Mouse (Mus musculus): ENCODE results near the gene Traf4. TPM values are rescaled to one million over a fixed set of nuclear protein-coding genes. Genes with fewer than 3 reads are reported as not detected.

Gene Traf4
- total RNA-seq, 4 experiments from 2014 or later = 5.9 to 9.4 (median 9.0) TPM

- peak; percentile 85 for DNase-seq (ENCODE audit: low spot score in 2 of 2)
Observed at GRCm38 (mm10) chr11:78182961-78183844, 17.8 kb upstream of the Traf4 start, which contains the start of gene Rpl23a. TSS of gene Rpl23a (minus strand) at chr11:78183584.

GRCm38 (mm10) chr11:78182450-78182849 lies 17.1 kb upstream of the Traf4 start:
- no peak for DNase-seq (ENCODE audit: low spot score in 2 of 2)

GRCm38 (mm10) chr11:78181830-78182357 lies 16.5 kb upstream of the Traf4 start:
- DNase-seq (ENCODE audit: low spot score in 2 of 2) = no peak

DNA sequence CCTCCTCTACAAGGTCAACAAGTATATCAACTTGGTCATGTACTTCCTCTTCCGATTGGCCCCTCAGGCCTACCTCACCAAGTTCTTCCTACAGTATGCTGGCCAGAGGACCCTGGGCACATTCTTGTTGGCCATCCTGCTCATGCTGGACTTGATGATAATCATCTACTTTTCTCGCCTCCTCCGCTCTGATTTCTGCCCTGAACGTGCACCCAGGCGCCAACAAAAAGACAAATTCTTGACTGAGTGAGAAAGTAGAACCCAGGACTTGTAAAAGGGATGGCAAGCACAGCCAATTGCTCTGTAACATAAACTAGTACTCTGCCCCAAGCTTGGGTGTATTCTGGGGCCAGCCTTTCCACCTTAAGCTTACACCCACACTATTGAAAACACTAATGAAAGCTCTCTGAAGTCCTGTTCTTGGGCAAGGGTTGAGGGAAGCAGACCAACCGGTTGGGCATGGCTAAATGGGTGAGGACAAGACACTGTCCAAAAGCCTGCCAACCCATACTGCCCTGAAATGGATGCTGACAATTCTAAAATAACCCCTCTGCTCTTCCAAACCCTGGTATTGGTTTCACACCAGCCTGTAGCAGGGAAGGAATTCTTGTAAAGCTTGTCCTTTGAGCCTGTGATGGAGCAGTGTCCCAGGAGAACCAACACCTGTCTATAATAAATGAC lies 14.8 kb upstream of the Traf4 start:
- DNase-seq (ENCODE audit: low spot score in 2 of 2) = no peak

DNA sequence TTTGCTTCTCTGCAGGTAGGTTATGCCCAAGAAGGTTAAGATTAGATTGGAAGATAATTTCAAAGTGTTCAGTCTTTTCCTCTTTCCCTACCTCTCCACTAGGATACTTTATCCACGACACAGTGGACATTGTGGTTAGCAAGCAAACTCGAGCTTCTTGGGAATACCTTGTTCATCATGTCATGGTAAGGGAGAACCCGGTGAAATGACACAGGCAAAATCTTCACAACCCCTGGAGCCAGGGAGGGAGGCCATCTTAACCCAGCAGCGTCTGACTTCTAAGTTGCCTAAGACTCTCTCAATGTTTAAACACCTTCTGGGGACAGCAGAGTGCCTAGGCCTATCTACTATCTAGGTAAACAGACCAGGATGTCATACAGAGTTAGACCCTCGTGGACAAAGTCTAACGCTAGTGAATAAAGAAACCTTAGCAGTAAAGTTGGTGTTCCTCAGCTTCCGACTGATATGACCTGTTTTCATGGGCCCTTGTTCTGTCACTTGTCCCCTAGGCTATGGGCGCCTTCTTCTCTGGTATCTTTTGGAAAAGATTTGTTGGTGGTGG lies 14.1 kb upstream of the Traf4 start:
- DNase-seq (ENCODE audit: low spot score in 2 of 2) = no peak

DNA sequence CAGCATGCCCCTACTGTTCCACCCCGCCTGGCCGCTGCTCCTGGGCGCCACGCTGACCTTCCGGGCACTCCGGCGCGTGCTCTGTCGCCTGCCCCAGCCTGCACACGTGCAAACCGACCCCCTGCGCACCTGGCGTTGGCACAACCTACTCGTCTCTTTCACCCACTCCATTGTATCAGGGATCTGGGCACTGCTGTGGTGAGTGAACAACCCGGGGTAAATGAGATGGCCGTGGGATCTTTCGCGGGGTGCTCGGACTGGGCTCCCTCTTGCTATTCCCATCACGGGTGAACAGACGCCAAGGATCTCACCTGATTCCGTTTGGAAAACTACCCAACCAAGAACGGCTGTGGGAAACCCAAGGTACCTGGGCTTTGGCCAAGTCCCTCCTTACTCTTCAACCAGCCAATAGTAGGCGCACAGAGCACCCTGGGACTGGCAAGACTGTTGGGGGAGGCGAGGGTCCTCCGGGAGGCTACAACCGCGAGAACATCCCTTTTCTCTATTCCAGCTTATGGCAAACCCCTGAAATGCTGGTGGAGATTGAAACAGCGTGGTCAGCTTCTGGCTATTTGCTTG lies 13.6 kb upstream of the Traf4 start:
- DNase-seq (ENCODE audit: low spot score in 2 of 2) = no peak

GRCm38 (mm10) chr11:78177903-78178858 lies 12.8 kb upstream of the Traf4 start:
- DNase-seq (ENCODE audit: low spot score in 2 of 2) = peak; percentile 85 to 89

DNA sequence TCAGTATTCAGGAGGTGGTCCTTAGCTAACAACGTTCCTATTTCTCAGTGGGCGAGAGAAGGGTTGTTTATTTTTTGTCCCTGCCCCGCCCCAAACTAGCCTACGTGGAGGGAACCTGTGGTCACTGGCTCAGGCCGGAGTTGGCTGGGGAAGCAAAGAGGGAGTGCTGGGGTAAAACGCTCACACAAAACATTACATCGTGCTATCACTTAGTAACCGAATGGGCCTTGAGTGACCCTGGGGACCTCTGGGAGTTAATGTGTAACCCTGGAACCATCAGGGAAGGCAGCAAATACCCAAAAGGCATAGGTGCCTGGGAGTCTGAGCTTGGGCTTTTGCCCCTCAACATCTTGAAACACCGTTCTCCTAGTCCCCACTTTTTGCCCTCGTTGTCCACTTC lies 12.0 kb upstream of the Traf4 start:
- no peak for DNase-seq (ENCODE audit: low spot score in 2 of 2)

GRCm38 (mm10) chr11:78176905-78177331 lies 11.5 kb upstream of the Traf4 start:
- DNase-seq (ENCODE audit: low spot score in 2 of 2) = no peak

DNA sequence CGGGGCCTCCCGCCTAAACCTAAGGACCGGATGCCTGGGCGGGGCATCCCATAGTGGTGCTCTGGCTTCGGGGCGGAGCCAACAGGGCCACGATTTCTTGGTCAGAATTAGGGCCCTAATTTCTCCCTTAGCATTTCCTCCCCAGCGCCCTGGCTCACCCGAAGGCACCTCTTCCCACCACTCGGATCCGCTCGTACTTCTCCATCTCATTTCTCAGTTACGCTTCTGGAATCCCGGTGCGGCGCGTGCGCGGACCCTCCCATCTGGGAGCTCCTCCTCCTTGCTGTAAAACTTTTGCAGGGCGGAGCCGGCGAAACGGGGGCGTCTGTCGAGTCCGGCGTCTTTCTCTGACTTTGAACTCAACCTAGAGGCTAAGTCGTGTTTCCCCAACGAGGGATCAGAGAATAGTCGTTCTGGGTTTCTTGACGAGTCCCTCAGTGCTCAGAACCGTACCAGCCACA lies 11.0 kb upstream of the Traf4 start, which contains the start of the genes Nek8 and Tlcd1:
Nek8 (minus strand) TSS at position 274 of the 461 bp plus-strand sequence.
Tlcd1 (plus strand) TSS at position 310 of the 461 bp plus-strand sequence.
- DNase-seq (ENCODE audit: low spot score in 2 of 2) = peak; percentile 65 to 77

- DNase-seq (ENCODE audit: low spot score in 2 of 2) = no peak
Observed at GRCm38 (mm10) chr11:78175771-78176401, 10.5 kb upstream of the Traf4 start.

GRCm38 (mm10) chr11:78174506-78174905 lies 9.1 kb upstream of the Traf4 start:
- no peak for DNase-seq (ENCODE audit: low spot score in 2 of 2)

DNA sequence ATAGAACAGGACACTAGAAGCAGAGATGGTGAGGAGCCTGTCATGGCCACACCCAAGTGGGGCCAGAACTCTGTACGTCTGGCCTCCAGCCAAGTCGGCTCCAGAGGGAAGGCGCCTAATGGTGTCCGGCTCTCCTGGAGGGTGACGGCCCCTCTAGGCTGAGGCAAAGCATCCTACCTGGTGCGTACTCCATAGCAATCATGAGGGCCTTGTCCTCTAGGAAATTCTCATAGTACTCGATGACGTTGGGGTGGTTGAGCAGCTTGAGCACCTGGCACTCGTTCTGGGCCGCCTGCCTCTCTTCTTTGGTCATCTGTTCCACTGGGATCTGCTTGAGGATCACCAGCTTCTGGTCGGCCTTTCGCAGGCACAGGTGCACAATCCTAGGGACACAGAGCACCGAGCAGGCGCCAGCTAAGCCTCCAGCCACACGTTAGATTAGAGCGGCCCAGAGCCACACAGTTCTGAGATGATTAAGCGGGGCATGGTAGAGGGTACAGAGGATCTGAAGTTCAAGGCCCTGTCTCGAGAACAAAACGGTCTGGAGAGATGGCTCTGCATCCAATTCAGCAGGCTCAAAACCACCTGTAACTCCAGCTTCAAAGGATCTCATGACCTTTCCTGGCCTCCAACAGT lies 7.5 kb upstream of the Traf4 start:
- no peak for DNase-seq (ENCODE audit: low spot score in 2 of 2)

DNA sequence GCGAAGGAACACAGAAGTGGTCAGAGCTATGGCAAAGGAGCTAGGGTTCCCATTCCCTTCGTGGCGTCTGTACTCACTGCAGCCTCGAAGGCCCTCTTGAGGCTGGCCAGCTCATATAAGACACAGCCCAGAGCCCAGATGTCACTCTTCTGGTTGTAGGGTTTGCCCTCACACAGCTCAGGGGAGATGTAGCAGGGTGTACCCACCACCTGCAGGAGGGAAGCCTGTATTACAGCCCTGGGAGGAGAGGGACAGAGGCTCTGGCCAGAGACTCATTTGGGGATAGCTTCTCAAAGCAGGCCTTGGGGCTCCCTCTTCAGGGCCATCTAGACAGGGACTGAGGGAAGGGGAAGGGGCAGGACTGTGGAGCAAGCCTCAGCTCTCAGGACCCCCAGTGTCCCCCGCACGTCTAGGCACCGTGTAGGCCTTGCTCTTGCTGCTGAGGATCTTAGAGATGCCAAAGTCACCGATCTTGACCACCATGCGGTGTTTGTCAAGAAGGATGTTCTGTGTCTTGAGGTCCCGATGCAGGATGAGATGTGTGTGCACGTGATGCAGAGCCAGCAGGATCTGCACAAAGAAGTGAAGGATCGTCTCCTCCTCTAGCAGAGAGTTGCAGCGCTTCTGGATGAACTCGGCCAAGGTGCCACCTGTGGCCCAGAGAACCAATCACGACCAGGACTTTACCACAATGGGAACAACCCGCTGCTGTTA lies 6.8 kb upstream of the Traf4 start:
- no peak for DNase-seq (ENCODE audit: low spot score in 2 of 2)

- DNase-seq (ENCODE audit: low spot score in 2 of 2) = no peak
Observed at GRCm38 (mm10) chr11:78171328-78171727, 5.9 kb upstream of the Traf4 start.

GRCm38 (mm10) chr11:78170306-78170705 lies 4.9 kb upstream of the Traf4 start:
- DNase-seq (ENCODE audit: low spot score in 2 of 2) = no peak

DNA sequence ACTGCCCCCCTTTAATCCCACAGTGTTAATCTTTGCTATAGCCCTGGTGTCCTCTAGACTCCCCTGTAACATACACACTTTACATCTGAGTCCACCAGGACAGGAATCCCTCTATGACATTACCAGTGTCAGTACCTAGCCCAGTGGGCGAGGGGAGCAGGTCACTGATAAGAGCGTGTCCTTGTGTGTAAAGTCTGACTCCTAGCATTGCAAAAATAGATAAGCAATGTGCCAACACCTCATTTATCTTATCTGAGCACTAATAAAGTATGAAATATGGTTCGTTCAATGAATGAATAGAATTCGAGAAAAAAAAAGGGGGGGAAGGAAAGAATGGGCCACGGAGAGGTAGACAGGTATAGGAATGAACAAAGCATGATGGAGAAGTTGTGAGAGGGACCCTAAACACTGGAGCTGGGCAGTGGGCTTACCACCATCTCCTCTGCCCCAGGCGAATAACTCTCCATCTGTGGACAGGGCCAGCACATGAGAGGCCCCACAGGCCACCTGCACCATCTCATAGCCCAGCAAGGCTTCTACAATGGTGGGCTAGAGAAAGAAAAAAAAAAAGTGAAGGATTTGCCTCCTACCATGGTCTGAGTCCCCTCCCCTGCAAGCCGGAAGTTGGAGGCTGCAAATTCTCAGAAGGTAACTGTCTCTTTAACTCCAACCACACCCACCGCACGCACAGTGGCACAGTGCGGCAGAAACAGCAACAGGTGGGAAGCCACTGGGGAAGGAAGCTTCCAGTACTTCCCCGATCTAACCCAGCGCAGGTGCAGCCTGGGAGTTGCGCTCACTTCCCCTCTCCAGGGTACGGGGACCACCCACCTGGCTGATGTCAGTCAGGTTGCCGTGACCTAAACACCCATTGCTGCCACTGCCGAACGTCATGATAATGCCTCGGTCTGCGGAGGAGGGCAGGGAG lies 3.4 kb upstream of the Traf4 start:
- DNase-seq (ENCODE audit: low spot score in 2 of 2) = no peak
